ENCODE assay signal across 11 mouse cellular contexts in the genomic region with DNA sequence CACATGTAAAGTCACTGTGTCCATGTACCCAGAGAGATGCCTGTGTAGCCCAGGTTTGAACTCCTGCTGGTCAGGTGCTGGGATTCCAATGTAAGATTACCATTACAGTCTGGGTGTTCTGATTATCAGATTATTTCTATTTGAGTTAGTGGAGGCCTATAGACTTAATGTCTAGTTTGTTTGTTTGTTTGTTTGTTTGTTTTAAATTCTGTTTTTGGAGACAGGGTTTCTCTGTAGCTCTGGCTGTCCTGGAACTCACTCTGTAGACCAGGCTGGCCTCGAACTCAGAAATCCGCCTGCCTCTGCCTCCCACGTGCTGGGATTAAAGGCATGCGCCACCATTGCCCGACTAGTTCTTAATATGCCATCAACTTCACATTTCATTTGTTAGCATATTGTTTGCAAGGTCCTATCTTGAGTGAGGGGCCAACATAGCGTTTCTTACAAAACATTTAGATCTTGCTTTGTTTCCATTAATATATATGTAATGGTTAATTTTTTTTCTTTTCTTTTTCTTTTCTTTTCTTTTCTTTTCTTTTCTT. TPM values are rescaled to one million over a fixed set of nuclear protein-coding genes. Genes with fewer than 3 reads are reported as not detected.
DNase-seq lines count a peak whose midpoint lies in the region; ATAC-seq and TF ChIP-seq lines count a peak whose summit lies in the region.
"Had no signal": no experiment of that assay in that cellular context is flagged by ENCODE, and none has a peak within 500 bp of the region (broad histone marks: within the 10 kb centered on the region; RNA-seq: fewer than 3 reads in every experiment).

No protein-coding gene starts in this region.

- in situ Hi-C loops in CH12.LX (cut with MboI; ENCODE audit: low pct_ligation_motif_present, low pct_unique_long_range_greater_than_20kb, low sequenced_read_pairs): loop anchor here (10.0 kb wide), 1 partner anchor 45 kb away; the partner anchor contains the start of gene Zfp239
- in situ Hi-C loops in ES-E14 (cut with MboI; ENCODE audit: low sequenced_read_pairs in 2 of 2, unreplicated experiment in 2 of 2): no loop called here

- H3K27me3 ChIP-seq in kidney, embryonic 14.5 days (ENCODE audit: control insufficient read depth, insufficient read depth, low read length): no peaks in the 10 kb centered on the region
- no peaks in the 10 kb centered on the region for H3K27me3 ChIP-seq in CH12.LX (replicated peaks)
- no peaks in the 10 kb centered on the region for H3K27me3 ChIP-seq in intestine, postnatal 0 days (replicated peaks; ENCODE audit: control insufficient read depth, insufficient read depth, low read length)
- H3K27me3 ChIP-seq: midbrain, embryonic 13.5 days; neural tube, embryonic 13.5 days had no signal

- H3K4me3 ChIP-seq in kidney, embryonic 14.5 days (ENCODE audit: low read length): peak overlapping the region; percentile 99; the same call in 1 of the 2 replicates
- H3K4me3 ChIP-seq in CH12.LX (replicated peaks in 1 of 3; ENCODE audit: low read depth in 2 of 3, low read length in 2 of 3, poor library complexity in 1 of 3) (peak overlapping the region in 2 of 3 experiments; percentile 4 to 99), ES-E14 (ENCODE audit: insufficient read depth in 1 of 2, low read depth in 1 of 2, low read length in 2 of 2, poor library complexity in 1 of 2, severe bottlenecking in 1 of 2) (peak overlapping the region; percentile 89 to 91)
- H3K4me3 ChIP-seq in intestine, postnatal 0 days (ENCODE audit: low read depth, low read length): no peak overlapping the region
- H3K4me3 ChIP-seq: midbrain, embryonic 13.5 days; neural tube, embryonic 13.5 days had no signal

- no peak for DNase-seq in kidney, postnatal 14 days
- no peak for DNase-seq in CH12.LX (ENCODE audit: extremely low read depth)
- DNase-seq in ES-E14 (ENCODE audit: low read depth, low spot score): no peak
- no peak for DNase-seq in embryo, embryonic 9.5 days (ENCODE audit: extremely low spot score)
- DNase-seq: heart, postnatal 10 days; kidney, adult 18-20 months had no signal

- H3K79me2 ChIP-seq in CH12.LX (replicated peaks; ENCODE audit: control insufficient read depth, extremely low read depth, insufficient read depth, poor library complexity, severe bottlenecking): peaks cover 91% of the 10 kb centered on the region

- no peaks in the 10 kb centered on the region for H3K36me3 ChIP-seq in kidney, embryonic 14.5 days (ENCODE audit: control insufficient read depth, insufficient read depth, low read length)
- H3K36me3 ChIP-seq in CH12.LX (replicated peaks in 1 of 2; ENCODE audit: control insufficient read depth in 1 of 2, insufficient read depth in 1 of 2, low read length in 1 of 2) (peaks cover 0 to 22% of the 10 kb centered on the region in 2 experiments), ES-E14 (ENCODE audit: control insufficient read depth, insufficient read depth, low read length, poor library complexity, severe bottlenecking) (peaks cover 1% of the 10 kb centered on the region; the same call in 1 of the 2 replicates)
- no peaks in the 10 kb centered on the region for H3K36me3 ChIP-seq in intestine, postnatal 0 days (ENCODE audit: control insufficient read depth, insufficient read depth)
- H3K36me3 ChIP-seq: midbrain, embryonic 13.5 days; neural tube, embryonic 13.5 days had no signal

- TF ChIP-seq EP300 in CH12.LX (IDR thresholded peaks at IDR 0.05; ENCODE audit: low read length): no peak

- no peaks in the 10 kb centered on the region for H3K9me3 ChIP-seq in kidney, embryonic 14.5 days (ENCODE audit: control insufficient read depth, low read length)
- H3K9me3 ChIP-seq in CH12.LX (replicated peaks; ENCODE audit: low read length) (no peaks in the 10 kb centered on the region), ES-E14 (ENCODE audit: control insufficient read depth, insufficient read depth, low read depth, low read length) (no peaks in the 10 kb centered on the region)
- H3K9me3 ChIP-seq in intestine, postnatal 0 days (ENCODE audit: control insufficient read depth): no peaks in the 10 kb centered on the region
- H3K9me3 ChIP-seq: midbrain, embryonic 13.5 days; neural tube, embryonic 13.5 days had no signal

- H3K27ac ChIP-seq in kidney, embryonic 14.5 days (ENCODE audit: low read depth, low read length): no peak overlapping the region
- H3K27ac ChIP-seq in CH12.LX (ENCODE audit: insufficient read depth, low read depth): no peak overlapping the region
- no peak overlapping the region for H3K27ac ChIP-seq in ES-E14 (ENCODE audit: insufficient read depth, low read depth, low read length, poor library complexity, severe bottlenecking)
- H3K27ac ChIP-seq in intestine, postnatal 0 days (ENCODE audit: low read depth, low read length): no peak overlapping the region
- H3K27ac ChIP-seq: midbrain, embryonic 13.5 days; neural tube, embryonic 13.5 days had no signal

- no peak overlapping the region; the same call in 1 of the 2 replicates for H3K4me2 ChIP-seq in kidney, embryonic 14.5 days (replicated peaks; ENCODE audit: low read depth, low read length)
- peak overlapping the region; percentile 81 for H3K4me2 ChIP-seq in CH12.LX (ENCODE audit: insufficient read depth, low read depth, poor library complexity, severe bottlenecking)
- H3K4me2 ChIP-seq in intestine, postnatal 0 days (replicated peaks; ENCODE audit: low read depth): peak overlapping the region; percentile 79; the same call in 1 of the 2 replicates

- TF ChIP-seq CTCF in CH12.LX (conservative IDR thresholded peaks at IDR 0.05 in 1 of 2, IDR thresholded peaks at IDR 0.05 in 1 of 2; ENCODE audit: low read depth in 2 of 2, low read length in 2 of 2): no peak
- no peak for TF ChIP-seq CTCF in intestine, postnatal 0 days (IDR thresholded peaks at IDR 0.05; ENCODE audit: low read depth)

- TF ChIP-seq POLR2A in CH12.LX (IDR thresholded peaks at IDR 0.05; ENCODE audit: low read depth, low read length): no peak

- TF ChIP-seq RAD21 in CH12.LX (IDR thresholded peaks at IDR 0.05; ENCODE audit: low read depth, low read length): no peak

- dilution Hi-C loops in CH12.LX (cut with MboI; ENCODE audit: extremely low pct_ligation_motif_present, extremely low pct_unique_long_range_greater_than_20kb, low sequenced_read_pairs): no loop called here

- H3K9ac ChIP-seq in kidney, embryonic 14.5 days (ENCODE audit: low read depth, low read length): 0 out of 2 replicates have a peak overlapping the region, but pooled peaks have one; percentile 99
- H3K9ac ChIP-seq in CH12.LX (ENCODE audit: insufficient read depth, low read depth) (peak overlapping the region; percentile 92; the same call in 1 of the 2 replicates), ES-E14 (ENCODE audit: insufficient read depth, low read depth, low read length, poor library complexity, severe bottlenecking) (peak overlapping the region; percentile 14; the same call in 1 of the 2 replicates)
- H3K9ac ChIP-seq in intestine, postnatal 0 days (ENCODE audit: low read depth, low read length): no peak overlapping the region
- H3K9ac ChIP-seq: midbrain, embryonic 13.5 days; neural tube, embryonic 13.5 days had no signal

- WGBS in kidney, embryonic 14.5 days: 73% methylated on average over 6 of the region's 6 CpGs
- 57% methylated on average over 6 of the region's 6 CpGs for WGBS in intestine, postnatal 0 days

- H3K4me1 ChIP-seq in kidney, embryonic 14.5 days (ENCODE audit: control insufficient read depth, insufficient read depth, low read length): peaks cover 18% of the 10 kb centered on the region; the same call in 1 of the 2 replicates
- H3K4me1 ChIP-seq in CH12.LX (ENCODE audit: control insufficient read depth in 1 of 2, insufficient read depth in 2 of 2) (peaks cover 0 to 44% of the 10 kb centered on the region in 2 experiments; a peak in 2 of 4 replicates), ES-E14 (ENCODE audit: control insufficient read depth in 2 of 2, insufficient read depth in 2 of 2, low read length in 2 of 2, poor library complexity in 1 of 2) (peaks cover 2 to 14% of the 10 kb centered on the region in 2 experiments; a peak in 2 of 4 replicates)
- H3K4me1 ChIP-seq in intestine, postnatal 0 days (replicated peaks; ENCODE audit: control insufficient read depth, insufficient read depth, low read length): 0 out of 2 replicates have a peak, but pooled peaks cover 4% of the 10 kb centered on the region

- ATAC-seq in kidney, embryonic 14.5 days (ENCODE audit: low FRiP score, low TSS enrichment): no peak
- no peak for ATAC-seq in intestine, postnatal 0 days
- no peak for ATAC-seq in frontal cortex, adult (ENCODE audit: low TSS enrichment)
- ATAC-seq: midbrain, embryonic 13.5 days had no signal

TF ChIP-seq in CH12.LX, 34 proteins besides CTCF, POLR2A, EP300 and RAD21 (continues in another document):
- TF ChIP-seq CHD2 (IDR thresholded peaks at IDR 0.05; ENCODE audit: low read length): no peak
- TF ChIP-seq ZKSCAN1 (IDR thresholded peaks at IDR 0.05; ENCODE audit: borderline replicate concordance, low read depth, low read length): no peak
- no peak for TF ChIP-seq USF1 (IDR thresholded peaks at IDR 0.05; ENCODE audit: low read depth, low read length)

TF ChIP-seq in ES-E14, 5 proteins besides CTCF, POLR2A, EP300 and RAD21 (continues in another document):
- TF ChIP-seq MAFK (IDR thresholded peaks at IDR 0.05; ENCODE audit: insufficient read depth, low read depth, low read length): no peak
- no peak for TF ChIP-seq HCFC1 (IDR thresholded peaks at IDR 0.05; ENCODE audit: borderline replicate concordance, insufficient read depth, low read length)
- no peak for TF ChIP-seq ZC3H11A (IDR thresholded peaks at IDR 0.05; ENCODE audit: borderline replicate concordance, low read depth, low read length)
- TF ChIP-seq ZNF384 (IDR thresholded peaks at IDR 0.05; ENCODE audit: low read depth, low read length): no peak

RNA-seq across cellular contexts. Expression of gene Hnrnpf, which starts 10.1 kb away (rescaled TPM):
- 606 and 823 TPM in 2 replicates for polyA plus RNA-seq in kidney, embryonic 14.5 days (2014; fragmentation: Nextera tagmentation; extraction: Ambion mirVana)
- 598 and 821 TPM in 2 replicates for total RNA-seq in CH12.LX (2012; rRNA removed)
- 1,196 and 1,374 TPM in 2 replicates for total RNA-seq in CH12.LX (2014; rRNA removed)
- polyA plus RNA-seq in CH12.LX (2012; ENCODE audit: insufficient read length, low read depth): 790 and 847 TPM in 2 replicates
- total RNA-seq in ES-E14 (2012; rRNA removed): 450 and 669 TPM in 2 replicates
- polyA plus RNA-seq in intestine, postnatal 0 days (2015; fragmentation: Nextera tagmentation; extraction: Ambion mirVana): 340 and 353 TPM in 2 replicates

RNA-seq across cellular contexts. Expression of gene Fxyd4, which starts 27.3 kb away (rescaled TPM):
- 77.7 and 94.8 TPM in 2 replicates for polyA plus RNA-seq in kidney, embryonic 14.5 days (2014; fragmentation: Nextera tagmentation; extraction: Ambion mirVana)
- total RNA-seq in CH12.LX (2012; rRNA removed): not detected in 2 replicates
- total RNA-seq in CH12.LX (2014; rRNA removed): not detected in 2 replicates
- 0.55 TPM in 1 of 2 replicates, not detected in the other for polyA plus RNA-seq in CH12.LX (2012; ENCODE audit: insufficient read length, low read depth)
- 0.98 and 1.2 TPM in 2 replicates for total RNA-seq in ES-E14 (2012; rRNA removed)
- polyA plus RNA-seq in intestine, postnatal 0 days (2015; fragmentation: Nextera tagmentation; extraction: Ambion mirVana): 0.27 and 0.55 TPM in 2 replicates
- total RNA-seq: heart, postnatal 10 days had no signal

RNA-seq across cellular contexts. Expression of gene Zfp239, which starts 48.3 kb away (rescaled TPM):
- polyA plus RNA-seq in kidney, embryonic 14.5 days (2014; fragmentation: Nextera tagmentation; extraction: Ambion mirVana): 6.6 and 10.0 TPM in 2 replicates
- total RNA-seq in CH12.LX (2012; rRNA removed) (13.1 and 16.2 TPM in 2 replicates), CH12.LX (2014; rRNA removed) (19.6 and 20.4 TPM in 2 replicates), ES-E14 (2012; rRNA removed) (9.1 and 10.2 TPM in 2 replicates)
- polyA plus RNA-seq in CH12.LX (2012; ENCODE audit: insufficient read length, low read depth): 15.1 and 16.6 TPM in 2 replicates
- 2.9 and 3.1 TPM in 2 replicates for polyA plus RNA-seq in intestine, postnatal 0 days (2015; fragmentation: Nextera tagmentation; extraction: Ambion mirVana)

Comparison
In these comparisons a context has a peak if more than half of its experiments do, and no peak if none do; other contexts are left out.
1. RNA of gene Fxyd4, which starts 27.3 kb away (polyA plus RNA-seq): 77.7 to 94.8 TPM in kidney, embryonic 14.5 days; 0.27 to 0.55 TPM in intestine, postnatal 0 days and 0.55 TPM in CH12.LX; every median in the first group is over 10 times any median in the second.